In the genomic region with DNA sequence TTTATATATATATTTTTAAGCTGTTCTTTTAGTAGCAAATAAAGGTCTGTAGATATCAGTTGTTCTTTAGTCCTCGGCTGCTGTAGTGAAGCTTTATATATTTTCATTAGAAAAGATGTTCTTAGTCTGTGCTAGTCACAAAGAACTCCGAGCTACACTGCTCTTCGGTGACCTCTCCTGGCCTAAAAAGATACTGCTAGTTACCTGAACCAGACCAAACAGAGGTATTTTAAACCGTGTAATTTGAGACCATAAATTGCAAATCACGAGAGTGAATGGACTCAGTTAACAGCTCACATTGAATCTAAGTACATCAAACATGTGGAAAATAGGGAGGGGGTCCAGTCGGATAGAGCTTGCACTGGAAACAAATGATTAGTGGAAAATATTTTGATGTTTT, we compare ENCODE assay signal across 8 mouse cellular contexts.
DNase-seq lines count a peak whose midpoint lies in the region; ATAC-seq lines count a peak whose summit lies in the region.
"Had no signal": no experiment of that assay in that cellular context is flagged by ENCODE, and none has a peak within 500 bp of the region (broad histone marks: within the 10 kb centered on the region; RNA-seq: fewer than 3 reads in every experiment).

No protein-coding gene starts in this region.

- H3K36me3 ChIP-seq in embryonic facial prominence, embryonic 13.5 days: no peaks in the 10 kb centered on the region
- no peaks in the 10 kb centered on the region for H3K36me3 ChIP-seq in neural tube, embryonic 13.5 days

- H3K9ac ChIP-seq in embryonic facial prominence, embryonic 13.5 days: no peak overlapping the region
- H3K9ac ChIP-seq in neural tube, embryonic 13.5 days: no peak overlapping the region

- ATAC-seq in cerebellum, adult (ENCODE audit: insufficient number of reproducible peaks, low FRiP score, low TSS enrichment): peak; percentile 66; the same call in 1 of the 2 replicates
- 0 out of 2 replicates have a peak, but pooled peaks have one; percentile 32 for ATAC-seq in embryonic facial prominence, embryonic 13.5 days (ENCODE audit: insufficient number of reproducible peaks, insufficient read depth, low FRiP score, low TSS enrichment, low read depth)
- peak; percentile 75; the same call in 1 of the 2 replicates for ATAC-seq in neural tube, embryonic 13.5 days (ENCODE audit: low read depth)

- H3K27me3 ChIP-seq in embryonic facial prominence, embryonic 13.5 days: no peaks in the 10 kb centered on the region
- no peaks in the 10 kb centered on the region for H3K27me3 ChIP-seq in neural tube, embryonic 13.5 days

- no peaks in the 10 kb centered on the region for H3K4me1 ChIP-seq in embryonic facial prominence, embryonic 13.5 days
- H3K4me1 ChIP-seq in neural tube, embryonic 13.5 days (replicated peaks): no peaks in the 10 kb centered on the region

- no peaks in the 10 kb centered on the region for H3K9me3 ChIP-seq in embryonic facial prominence, embryonic 13.5 days
- H3K9me3 ChIP-seq in neural tube, embryonic 13.5 days: no peaks in the 10 kb centered on the region

- H3K27ac ChIP-seq in embryonic facial prominence, embryonic 13.5 days: no peak overlapping the region
- H3K27ac ChIP-seq in neural tube, embryonic 13.5 days (replicated peaks): no peak overlapping the region

- 13% methylated on average over 6 of the region's 6 CpGs for WGBS in embryonic facial prominence, embryonic 13.5 days
- 13% methylated on average over 6 of the region's 6 CpGs for WGBS in neural tube, embryonic 13.5 days

- H3K4me3 ChIP-seq in embryonic facial prominence, embryonic 13.5 days: no peak overlapping the region
- H3K4me3 ChIP-seq in neural tube, embryonic 13.5 days: no peak overlapping the region
- H3K4me3 ChIP-seq: erythroblast, embryonic 14.5 days had no signal

- no peak overlapping the region for H3K4me2 ChIP-seq in embryonic facial prominence, embryonic 13.5 days
- H3K4me2 ChIP-seq in neural tube, embryonic 13.5 days: no peak overlapping the region

- DNase-seq in lung, postnatal 10 days: peak; percentile 6
- DNase-seq in lung, postnatal 25 days (ENCODE audit: low spot score): no peak
- DNase-seq in kidney, postnatal 10 days: peak; percentile 33
- DNase-seq in gastrocnemius, postnatal 4 days (ENCODE audit: low spot score in 2 of 2): no peak

Comparison
In these comparisons a context has a peak if more than half of its experiments do, and no peak if none do; other contexts are left out.
1. DNase-seq: peak in lung, postnatal 10 days (single experiment) and kidney, postnatal 10 days (single experiment); none in lung, postnatal 25 days (single experiment) and gastrocnemius, postnatal 4 days (0 of 2).
2. Peak in every context shown above with its lines, with median percentiles within 50 percentile points of each other: ATAC-seq.